13 mouse cellular contexts compared by ENCODE assay signal in the genomic region with DNA sequence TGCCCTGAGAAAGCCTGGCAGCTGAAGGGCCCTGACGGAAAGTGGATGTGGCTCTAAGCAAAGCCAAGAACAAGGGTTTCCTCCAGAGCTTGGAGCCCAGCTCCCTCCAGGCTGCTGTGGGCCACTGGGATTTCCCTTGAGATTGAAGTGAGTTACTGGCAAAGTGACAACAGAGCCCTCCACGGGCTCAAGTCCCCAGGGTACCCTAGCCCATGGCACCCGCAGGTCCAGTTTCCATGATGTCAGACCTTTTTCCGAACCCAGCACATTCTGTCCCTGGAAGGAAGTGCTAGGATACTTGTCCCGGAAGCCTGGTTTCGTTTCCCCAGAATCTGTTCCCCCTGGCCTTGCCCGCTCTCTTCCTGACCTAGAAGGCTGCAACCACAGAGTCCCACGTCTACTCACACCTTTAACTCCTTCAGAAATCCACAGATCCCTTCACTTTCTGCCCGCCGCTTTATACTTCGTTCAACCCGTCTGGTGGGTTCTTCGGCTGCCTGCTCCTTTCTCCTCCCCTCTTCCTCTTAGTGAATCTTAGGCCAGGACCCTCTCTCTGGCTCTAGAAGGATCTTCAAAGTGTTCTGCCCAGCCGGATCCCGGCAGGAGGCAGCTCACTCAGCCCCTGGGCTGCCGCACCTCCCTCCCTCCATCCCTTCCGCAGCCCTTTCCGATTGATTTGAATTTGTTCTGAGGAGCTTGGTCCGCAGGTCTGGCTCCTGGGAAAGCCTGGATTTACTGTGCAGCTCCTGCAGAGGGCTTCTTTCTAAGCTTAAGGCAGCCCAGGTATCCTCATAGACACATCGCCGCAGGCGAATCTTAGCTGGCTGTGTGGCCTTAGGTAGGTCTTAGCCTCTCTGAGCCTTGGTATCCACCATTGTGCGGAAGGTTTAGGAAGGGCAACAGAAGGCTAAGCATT. TPM values are rescaled to one million over a fixed set of nuclear protein-coding genes. Genes with fewer than 3 reads are reported as not detected.
DNase-seq lines count a peak whose midpoint lies in the region; ATAC-seq lines count a peak whose summit lies in the region.
"Had no signal": no experiment of that assay in that cellular context is flagged by ENCODE, and none has a peak within 500 bp of the region (broad histone marks: within the 10 kb centered on the region; RNA-seq: fewer than 3 reads in every experiment).

No protein-coding gene starts in this region.

- DNase-seq in heart, embryonic 10.5 days (ENCODE audit: low spot score): no peak
- no peak for DNase-seq in heart, postnatal 14 days
- peak; percentile 58 for DNase-seq in midbrain, embryonic 14.5 days
- no peak for DNase-seq in cerebellum, adult 11-12 months
- DNase-seq in testis, postnatal 10 days (ENCODE audit: low spot score): no peak
- DNase-seq: adrenal gland, adult 2 months; cerebellum, adult 9-11 months; lung, postnatal 36 days had no signal

- 2% methylated on average over 23 of the region's 23 CpGs for WGBS in heart, embryonic 10.5 days
- WGBS in midbrain, embryonic 14.5 days: under 1% methylated on average over 23 of the region's 23 CpGs
- WGBS in midbrain, embryonic 13.5 days: under 1% methylated on average over 23 of the region's 23 CpGs
- 3% methylated on average over 23 of the region's 23 CpGs for WGBS in neural tube, embryonic 15.5 days

- peak overlapping the region; percentile 29 for H3K4me3 ChIP-seq in heart, embryonic 10.5 days
- H3K4me3 ChIP-seq in midbrain, embryonic 14.5 days (replicated peaks; ENCODE audit: low read depth, low read length): no peak overlapping the region
- no peak overlapping the region for H3K4me3 ChIP-seq in midbrain, embryonic 13.5 days (replicated peaks)
- H3K4me3 ChIP-seq in neural tube, embryonic 15.5 days (replicated peaks): peak overlapping the region; percentile 5
- H3K4me3 ChIP-seq: forebrain, embryonic 15.5 days had no signal

- H3K27ac ChIP-seq in heart, embryonic 10.5 days: no peak overlapping the region
- no peak overlapping the region for H3K27ac ChIP-seq in midbrain, embryonic 14.5 days (replicated peaks; ENCODE audit: low read depth, low read length)
- H3K27ac ChIP-seq in midbrain, embryonic 13.5 days: no peak overlapping the region
- H3K27ac ChIP-seq in neural tube, embryonic 15.5 days (replicated peaks): no peak overlapping the region
- H3K27ac ChIP-seq: forebrain, embryonic 15.5 days had no signal

- H3K27me3 ChIP-seq in heart, embryonic 10.5 days (ENCODE audit: insufficient read depth, poor library complexity, severe bottlenecking): peaks cover 99% of the 10 kb centered on the region
- peaks cover 85% of the 10 kb centered on the region for H3K27me3 ChIP-seq in midbrain, embryonic 14.5 days (ENCODE audit: control insufficient read depth, insufficient read depth, low read length)
- peaks cover 99% of the 10 kb centered on the region for H3K27me3 ChIP-seq in midbrain, embryonic 13.5 days
- peaks cover 71% of the 10 kb centered on the region for H3K27me3 ChIP-seq in neural tube, embryonic 15.5 days (replicated peaks)

- H3K4me1 ChIP-seq in heart, embryonic 10.5 days: peaks cover 13% of the 10 kb centered on the region
- H3K4me1 ChIP-seq in midbrain, embryonic 14.5 days (ENCODE audit: control insufficient read depth, insufficient read depth, low read length): no peaks in the 10 kb centered on the region
- no peaks in the 10 kb centered on the region for H3K4me1 ChIP-seq in midbrain, embryonic 13.5 days (replicated peaks)
- H3K4me1 ChIP-seq in neural tube, embryonic 15.5 days: peaks cover 45% of the 10 kb centered on the region

- H3K9ac ChIP-seq in midbrain, embryonic 14.5 days (replicated peaks; ENCODE audit: low read length): no peak overlapping the region
- H3K9ac ChIP-seq in midbrain, embryonic 13.5 days (replicated peaks): no peak overlapping the region
- 0 out of 2 replicates have a peak overlapping the region, but pooled peaks have one; percentile 20 for H3K9ac ChIP-seq in neural tube, embryonic 15.5 days (replicated peaks)
- H3K9ac ChIP-seq: forebrain, embryonic 15.5 days had no signal

- H3K9me3 ChIP-seq in heart, embryonic 10.5 days: no peaks in the 10 kb centered on the region
- H3K9me3 ChIP-seq in midbrain, embryonic 14.5 days (ENCODE audit: control insufficient read depth, low read length): no peaks in the 10 kb centered on the region
- H3K9me3 ChIP-seq in midbrain, embryonic 13.5 days: no peaks in the 10 kb centered on the region
- no peaks in the 10 kb centered on the region for H3K9me3 ChIP-seq in neural tube, embryonic 15.5 days (replicated peaks)
- H3K9me3 ChIP-seq: forebrain, embryonic 15.5 days had no signal

- H3K36me3 ChIP-seq in heart, embryonic 10.5 days: no peaks in the 10 kb centered on the region
- no peaks in the 10 kb centered on the region for H3K36me3 ChIP-seq in midbrain, embryonic 14.5 days (ENCODE audit: control insufficient read depth, insufficient read depth, low read length)
- H3K36me3 ChIP-seq in midbrain, embryonic 13.5 days: no peaks in the 10 kb centered on the region
- no peaks in the 10 kb centered on the region for H3K36me3 ChIP-seq in neural tube, embryonic 15.5 days
- H3K36me3 ChIP-seq: forebrain, embryonic 15.5 days had no signal

- intact Hi-C loops in heart, postnatal 14 days (cut with DNase I): loop anchor here (2.0 kb wide), 1 partner anchor 16 kb away; no protein-coding TSS in a partner anchor

- H3K4me2 ChIP-seq in midbrain, embryonic 14.5 days (ENCODE audit: low read length): no peak overlapping the region
- H3K4me2 ChIP-seq in midbrain, embryonic 13.5 days (replicated peaks): no peak overlapping the region
- peak overlapping the region; percentile 42 for H3K4me2 ChIP-seq in neural tube, embryonic 15.5 days
- H3K4me2 ChIP-seq: forebrain, embryonic 15.5 days had no signal

- no peak for ATAC-seq in midbrain, embryonic 14.5 days (ENCODE audit: low FRiP score, low TSS enrichment)
- no peak for ATAC-seq in midbrain, embryonic 13.5 days
- 0 out of 4 replicates have a peak, but pooled peaks have one; percentile 24 to 26 for ATAC-seq in hematopoietic stem cell, adult 5-6 weeks (replicated peaks in 1 of 2; ENCODE audit: insufficient read depth in 1 of 2, low FRiP score in 2 of 2, low TSS enrichment in 1 of 2, low read depth in 1 of 2, poor library complexity in 2 of 2, severe bottlenecking in 2 of 2)
- no peak for ATAC-seq in neural tube, embryonic 15.5 days (ENCODE audit: low FRiP score)
- ATAC-seq: forebrain, embryonic 15.5 days had no signal

RNA-seq across cellular contexts. Expression of gene Lbx1, which starts 7.0 kb away (rescaled TPM):
- polyA plus RNA-seq in heart, embryonic 10.5 days (2016; fragmentation: Nextera tagmentation; extraction: Ambion mirVana): 0.20 and 1.0 TPM in 2 replicates
- total RNA-seq in heart, postnatal 14 days (2021): not detected
- polyA plus RNA-seq in midbrain, embryonic 14.5 days (2014; fragmentation: Nextera tagmentation; extraction: Ambion mirVana): 0.49 and 0.65 TPM in 2 replicates
- 0.13 TPM in 2 replicates for polyA plus RNA-seq in midbrain, embryonic 13.5 days (2015; fragmentation: Nextera tagmentation; extraction: Ambion mirVana)
- total RNA-seq in hematopoietic stem cell, adult 5-6 weeks (2017): not detected in 2 replicates
- 10.9 and 16.9 TPM in 2 replicates for polyA plus RNA-seq in neural tube, embryonic 15.5 days (2015; fragmentation: Nextera tagmentation; extraction: Ambion mirVana)
- total RNA-seq: left cerebral cortex, postnatal 10 days had no signal
- polyA plus RNA-seq: adrenal gland, adult 2 months; forebrain, embryonic 15.5 days had no signal

Comparison
In these comparisons a context has a peak if more than half of its experiments do, and no peak if none do; other contexts are left out.
1. H3K4me3 ChIP-seq: peak in heart, embryonic 10.5 days (single experiment) and neural tube, embryonic 15.5 days (single experiment); none in midbrain, embryonic 14.5 days (single experiment) and midbrain, embryonic 13.5 days (single experiment).
2. ATAC-seq: peak in hematopoietic stem cell, adult 5-6 weeks (2 of 2); none in midbrain, embryonic 14.5 days (single experiment), midbrain, embryonic 13.5 days (single experiment) and neural tube, embryonic 15.5 days (single experiment).